Mouse (Mus musculus): ENCODE measurements around the gene Stpg2. TPM values are rescaled to one million over a fixed set of nuclear protein-coding genes. Genes with fewer than 3 reads are reported as not detected.
"Not testable (repeated sequence)": the region's sequence is repeated elsewhere in the genome, so short reads cannot be mapped to it uniquely, and the experiment has no call there.

Stpg2 gene
- total RNA-seq, 2 experiments from 2014 or later, result 0.23 TPM; not detected in 1

- peak; percentile 11 to 53 for DNase-seq (ENCODE audit: low spot score in 2 of 2)
- intact Hi-C loops (cut with DNase I), result no loop called here
These were observed 191.8 kb downstream of the Stpg2 start for GRCm38 (mm10) chr3:139397077-139397865.

GRCm38 (mm10) chr3:139404673-139405072 lies 199.2 kb downstream of the Stpg2 start:
- no peak for DNase-seq (ENCODE audit: low spot score in 2 of 2)
- intact Hi-C loops (cut with DNase I), result no loop called here

- no peak for DNase-seq (ENCODE audit: low spot score in 2 of 2)
- intact Hi-C loops (cut with DNase I), result no loop called here
These were observed 213.6 kb downstream of the Stpg2 start for GRCm38 (mm10) chr3:139419142-139419541.

- no peak for DNase-seq (ENCODE audit: low spot score in 2 of 2)
- intact Hi-C loops (cut with DNase I), result no loop called here
These were observed 236.7 kb downstream of the Stpg2 start for GRCm38 (mm10) chr3:139442170-139442569.

GRCm38 (mm10) chr3:139495939-139496338 lies 290.4 kb downstream of the Stpg2 start:
- intact Hi-C loops (cut with DNase I), result no loop called here
- peak in 1 of 2 experiments; percentile 11 for DNase-seq (ENCODE audit: low spot score in 2 of 2)

- intact Hi-C loops (cut with DNase I), result loop anchor here (10.0 kb wide), 1 partner anchor 187 kb away; no protein-coding TSS in a partner anchor
- DNase-seq (ENCODE audit: low spot score in 2 of 2), result no peak
These were observed 296.7 kb downstream of the Stpg2 start for GRCm38 (mm10) chr3:139502216-139502615.

- intact Hi-C loops (cut with DNase I), result loop anchor here (10.0 kb wide), 1 partner anchor 195 kb away; no protein-coding TSS in a partner anchor
- DNase-seq (ENCODE audit: low spot score in 2 of 2), result peak in 1 of 2 experiments; percentile 56
These were observed 303.9 kb downstream of the Stpg2 start for GRCm38 (mm10) chr3:139509275-139509985.

- DNase-seq (ENCODE audit: low spot score in 2 of 2), result no peak
- intact Hi-C loops (cut with DNase I), result no loop called here
These were observed 373.0 kb downstream of the Stpg2 start for GRCm38 (mm10) chr3:139578496-139578895.

GRCm38 (mm10) chr3:139581298-139581697 lies 375.8 kb downstream of the Stpg2 start:
- intact Hi-C loops (cut with DNase I), result no loop called here
- no peak for DNase-seq (ENCODE audit: low spot score in 2 of 2)

- intact Hi-C loops (cut with DNase I), result no loop called here
- no peak for DNase-seq (ENCODE audit: low spot score in 2 of 2)
These were observed 394.0 kb downstream of the Stpg2 start for GRCm38 (mm10) chr3:139599508-139599907.

- intact Hi-C loops (cut with DNase I); DNase-seq (ENCODE audit: low spot score in 2 of 2): not testable (repeated sequence)
These were observed 402.8 kb downstream of the Stpg2 start for GRCm38 (mm10) chr3:139608267-139608666.

GRCm38 (mm10) chr3:139614641-139615040 lies 409.1 kb downstream of the Stpg2 start:
- intact Hi-C loops (cut with DNase I), result no loop called here

GRCm38 (mm10) chr3:139615791-139616190 lies 410.3 kb downstream of the Stpg2 start:
- DNase-seq (ENCODE audit: low spot score in 2 of 2), result no peak
- intact Hi-C loops (cut with DNase I), result no loop called here

More at GRCm38 (mm10) chr3:139614641-139615040, 409.1 kb downstream of the Stpg2 start:
- no peak for DNase-seq (ENCODE audit: low spot score in 2 of 2)

GRCm38 (mm10) chr3:139637887-139638286 lies 432.4 kb downstream of the Stpg2 start:
- intact Hi-C loops (cut with DNase I), result no loop called here
- no peak for DNase-seq (ENCODE audit: low spot score in 2 of 2)

- intact Hi-C loops (cut with DNase I), result no loop called here
- DNase-seq (ENCODE audit: low spot score in 2 of 2), result no peak
These were observed 446.0 kb downstream of the Stpg2 start for GRCm38 (mm10) chr3:139651505-139651904.

- DNase-seq (ENCODE audit: low spot score in 2 of 2), result no peak
- intact Hi-C loops (cut with DNase I), result no loop called here
These were observed 453.9 kb downstream of the Stpg2 start for GRCm38 (mm10) chr3:139659416-139659815.

GRCm38 (mm10) chr3:139662241-139662640 lies 456.7 kb downstream of the Stpg2 start:
- intact Hi-C loops (cut with DNase I), result no loop called here
- DNase-seq (ENCODE audit: low spot score in 2 of 2), result no peak

- intact Hi-C loops (cut with DNase I), result no loop called here
- no peak for DNase-seq (ENCODE audit: low spot score in 2 of 2)
These were observed 458.3 kb downstream of the Stpg2 start for GRCm38 (mm10) chr3:139663712-139664245.

- intact Hi-C loops (cut with DNase I), result no loop called here
- DNase-seq (ENCODE audit: low spot score in 2 of 2), result no peak
These were observed 459.6 kb downstream of the Stpg2 start for GRCm38 (mm10) chr3:139665047-139665446.

GRCm38 (mm10) chr3:139676192-139676591 lies 470.7 kb downstream of the Stpg2 start:
- intact Hi-C loops (cut with DNase I), result no loop called here
- no peak for DNase-seq (ENCODE audit: low spot score in 2 of 2)
